Mouse (Mus musculus): ENCODE data around the gene Rnf114. TPM values are rescaled to one million over a fixed set of nuclear protein-coding genes. Genes with fewer than 3 reads are reported as not detected.

Rnf114 gene
- polyA plus RNA-seq, 1 experiment from 2014 or later, result 65.3 TPM

DNA sequence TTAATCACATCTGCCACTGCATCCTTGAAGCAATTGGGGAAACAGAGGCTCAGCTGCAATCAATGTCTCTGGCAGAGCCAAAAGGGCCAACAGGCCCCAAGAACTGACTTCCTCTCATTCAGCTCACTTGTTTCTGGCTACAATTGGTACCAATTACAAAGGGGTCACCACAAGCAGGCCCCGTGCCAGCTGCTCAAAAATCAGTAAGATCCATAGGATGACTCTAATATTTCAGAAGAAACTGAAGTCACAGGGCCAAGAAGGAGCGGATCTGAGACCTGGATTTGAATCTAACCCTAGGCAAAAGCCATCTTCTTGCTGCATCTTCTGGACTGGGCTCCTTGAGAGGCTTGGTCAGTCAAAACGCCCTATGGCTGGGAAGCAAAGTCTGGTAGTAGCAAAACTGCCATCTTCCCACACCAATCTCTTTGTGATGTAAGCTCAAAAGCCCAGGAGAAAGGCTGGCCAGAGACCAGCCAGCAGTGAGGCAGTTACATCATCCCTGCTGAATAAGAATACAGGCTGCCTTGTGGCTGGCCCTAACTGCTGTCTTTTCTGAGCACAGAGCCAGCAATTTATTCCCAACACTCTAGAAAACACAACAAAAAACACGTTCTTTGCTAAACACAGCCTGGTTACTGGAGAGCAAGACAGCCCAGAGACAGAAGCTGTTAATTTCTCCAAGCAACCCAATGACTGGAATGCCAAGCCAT, 1.5 kb upstream of the Rnf114 start:
- H3K4me3 ChIP-seq (replicated peaks), result peak overlapping the region; percentile 95
- H3K36me3 ChIP-seq, result no peaks in the 10 kb centered on the region
- H3K27ac ChIP-seq, result no peak overlapping the region
- H3K9ac ChIP-seq, result peak overlapping the region; percentile 92; the same call in 1 of the 2 replicates
- peaks cover 35% of the 10 kb centered on the region for H3K4me1 ChIP-seq (replicated peaks)
- 78% methylated on average over 4 of the region's 4 CpGs for WGBS
- no peaks in the 10 kb centered on the region for H3K9me3 ChIP-seq
- H3K27me3 ChIP-seq (replicated peaks), result no peaks in the 10 kb centered on the region
- ATAC-seq, result no peak
- H3K4me2 ChIP-seq (replicated peaks), result peak overlapping the region; percentile 89

GRCm38 (mm10) chr2:167492713-167493636, 530 bp downstream of the Rnf114 start, which contains the start of gene Spata2:
Gene Spata2 (minus strand): TSS chr2:167492887.
- H3K4me3 ChIP-seq (replicated peaks), result peak within 1 kb of the TSS; percentile 95
- peak; percentile 95 for ATAC-seq
- peak within 1 kb of the TSS; percentile 89 for H3K4me2 ChIP-seq (replicated peaks)
- H3K4me1 ChIP-seq (replicated peaks), result peaks cover 25% of the 10 kb centered on the region
- 1% methylated on average over 63 of the region's 63 CpGs for WGBS
- peak within 1 kb of the TSS; percentile 97 for H3K27ac ChIP-seq
- no peaks in the 10 kb centered on the region for H3K27me3 ChIP-seq (replicated peaks)
- H3K36me3 ChIP-seq, result no peaks in the 10 kb centered on the region
- H3K9me3 ChIP-seq, result no peaks in the 10 kb centered on the region
- H3K9ac ChIP-seq, result peak within 1 kb of the TSS; percentile 92

DNA sequence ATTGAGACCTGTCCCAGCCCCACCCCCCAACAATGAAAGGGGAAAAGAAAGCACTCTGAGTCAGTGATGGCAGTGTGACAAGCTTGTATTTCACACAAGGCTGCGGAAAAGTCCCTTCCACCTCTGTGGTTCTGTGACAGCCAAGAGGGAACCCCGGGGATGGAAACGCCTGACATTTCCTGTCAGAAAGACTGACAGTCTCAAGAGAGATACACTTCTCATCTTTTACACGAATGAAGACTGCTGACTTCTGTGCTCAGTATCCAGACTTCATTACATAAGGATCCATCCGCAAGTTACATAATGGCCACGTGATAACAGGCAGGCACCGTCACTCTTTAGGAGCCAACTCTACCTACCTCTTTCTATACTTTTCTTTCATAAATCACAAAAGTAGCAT, 4.0 kb downstream of the Rnf114 start:
- Histone ChIP-seq H3K27ac (no peak overlapping the region), H3K36me3 (no peaks in the 10 kb centered on the region), H3K9me3 (no peaks in the 10 kb centered on the region), H3K27me3 (replicated peaks) (no peaks in the 10 kb centered on the region), H3K4me3 (replicated peaks) (no peak overlapping the region), H3K9ac (no peak overlapping the region), H3K4me2 (replicated peaks) (no peak overlapping the region), H3K4me1 (replicated peaks) (peaks cover 11% of the 10 kb centered on the region)
- WGBS, result 84% methylated on average over 7 of the region's 7 CpGs
- ATAC-seq, result no peak

DNA sequence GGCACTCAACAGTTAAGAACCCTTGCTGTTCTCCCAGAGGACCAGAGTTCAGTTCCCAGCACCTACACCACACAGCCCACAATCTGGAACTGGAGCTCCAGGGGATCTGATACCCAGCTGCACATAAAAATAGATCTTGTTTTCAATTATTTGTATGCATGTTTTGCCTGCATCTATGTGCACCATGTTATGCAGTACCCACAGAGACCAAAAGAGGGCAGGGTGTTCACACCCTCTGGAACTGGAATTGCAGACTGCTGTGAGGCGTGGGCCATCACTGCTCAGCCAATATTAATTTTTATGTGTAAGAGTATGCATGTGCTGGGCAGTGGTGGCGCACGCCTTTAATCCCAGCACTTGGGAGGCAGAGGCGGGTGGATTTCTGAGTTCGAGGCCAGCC, 4.8 kb downstream of the Rnf114 start:
- 79% methylated on average over 5 of the region's 5 CpGs for WGBS

DNA sequence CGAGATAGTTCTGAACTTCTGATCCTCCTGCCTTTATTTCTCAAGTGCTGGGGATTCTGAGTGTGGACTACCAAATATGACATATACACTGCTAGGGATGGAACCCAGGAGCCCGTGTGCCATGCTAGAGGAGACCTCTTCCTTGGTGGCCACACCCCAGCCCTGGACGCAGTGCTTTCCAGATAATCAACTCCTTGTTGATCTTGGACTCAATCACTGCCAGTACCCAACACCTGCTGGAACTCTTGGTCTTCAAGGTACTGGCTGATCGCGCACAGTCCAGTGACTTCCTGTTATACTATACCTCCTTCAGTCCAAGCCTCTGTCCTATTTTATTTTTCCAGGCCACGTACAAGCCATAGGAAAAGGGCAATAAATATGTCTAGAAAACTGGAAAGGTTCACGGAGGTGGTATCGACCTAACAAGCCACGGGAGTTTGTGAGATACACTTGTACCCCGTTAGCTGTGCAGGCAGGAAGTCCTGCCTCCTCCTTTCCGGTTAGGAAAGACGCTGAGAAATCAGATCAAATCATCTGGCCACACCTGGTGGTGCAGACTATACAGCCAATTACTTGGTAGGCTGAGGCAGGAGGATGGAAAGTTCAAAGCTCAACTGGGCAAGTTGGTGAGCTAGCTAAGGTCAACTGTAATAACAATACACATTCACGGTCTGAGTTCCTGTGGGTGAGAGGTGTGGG, 10.3 kb downstream of the Rnf114 start:
- Histone ChIP-seq H3K27me3 (replicated peaks) (no peaks in the 10 kb centered on the region), H3K36me3 (0 out of 2 replicates have a peak, but pooled peaks cover 8% of the 10 kb centered on the region), H3K9ac (peak overlapping the region; percentile 93), H3K4me1 (replicated peaks) (peaks cover 33% of the 10 kb centered on the region), H3K4me2 (replicated peaks) (peak overlapping the region; percentile 90), H3K4me3 (replicated peaks) (peak overlapping the region; percentile 98), H3K9me3 (no peaks in the 10 kb centered on the region), H3K27ac (peak overlapping the region; percentile 84)
- ATAC-seq, result peak; percentile 70
- 39% methylated on average over 13 of the region's 13 CpGs for WGBS

More for the DNA sequence above, 4.8 kb downstream of the Rnf114 start:
- no peaks in the 10 kb centered on the region for H3K9me3 ChIP-seq
- no peak overlapping the region for H3K27ac ChIP-seq
- no peak overlapping the region for H3K4me2 ChIP-seq (replicated peaks)
- H3K9ac ChIP-seq, result no peak overlapping the region
- H3K36me3 ChIP-seq, result no peaks in the 10 kb centered on the region
- H3K4me1 ChIP-seq (replicated peaks), result peaks cover 6% of the 10 kb centered on the region; the same call in 1 of the 2 replicates
- H3K4me3 ChIP-seq (replicated peaks), result no peak overlapping the region
- no peaks in the 10 kb centered on the region for H3K27me3 ChIP-seq (replicated peaks)
- no peak for ATAC-seq

GRCm38 (mm10) chr2:167503253-167503895, 10.9 kb downstream of the Rnf114 start:
- Histone ChIP-seq H3K36me3 (peaks cover 13% of the 10 kb centered on the region; the same call in 1 of the 2 replicates), H3K27me3 (replicated peaks) (no peaks in the 10 kb centered on the region), H3K9me3 (no peaks in the 10 kb centered on the region), H3K27ac (peak overlapping the region; percentile 84), H3K9ac (peak overlapping the region; percentile 93), H3K4me1 (replicated peaks) (peaks cover 35% of the 10 kb centered on the region), H3K4me2 (replicated peaks) (peak overlapping the region; percentile 90), H3K4me3 (replicated peaks) (peak overlapping the region; percentile 98)
- under 1% methylated on average over 85 of the region's 85 CpGs for WGBS
- peak; percentile 90 for ATAC-seq

DNA sequence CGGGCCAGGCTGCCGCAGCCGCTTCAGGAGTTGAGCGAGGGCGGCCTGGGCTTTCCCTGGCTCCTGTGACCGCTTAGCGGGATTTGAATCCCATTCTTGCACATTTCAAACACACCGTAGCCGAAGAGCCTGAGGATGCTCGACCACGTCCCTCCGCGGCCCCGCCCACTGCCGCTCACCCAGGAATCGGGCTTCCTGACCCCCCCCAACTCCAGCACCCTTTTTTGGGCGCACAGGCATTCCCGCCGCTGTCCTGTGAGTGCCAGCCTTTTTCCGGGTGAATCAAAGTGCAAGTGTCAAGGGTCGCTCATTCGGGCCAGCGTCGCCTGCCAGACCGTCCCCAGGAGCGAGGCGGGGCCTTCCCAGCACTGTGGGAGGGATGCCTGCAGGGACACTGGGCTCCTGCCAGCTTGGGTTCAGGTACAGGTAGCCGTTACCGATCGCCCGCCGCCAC, 11.5 kb downstream of the Rnf114 start:
- Histone ChIP-seq H3K4me3 (replicated peaks) (peak overlapping the region; percentile 98), H3K9me3 (no peaks in the 10 kb centered on the region), H3K4me1 (replicated peaks) (peaks cover 35% of the 10 kb centered on the region), H3K4me2 (replicated peaks) (peak overlapping the region; percentile 90), H3K36me3 (peaks cover 17% of the 10 kb centered on the region; the same call in 1 of the 2 replicates), H3K27me3 (replicated peaks) (no peaks in the 10 kb centered on the region), H3K27ac (peak overlapping the region; percentile 84), H3K9ac (peak overlapping the region; percentile 93)
- peak; percentile 52 for ATAC-seq
- 1% methylated on average over 32 of the region's 32 CpGs for WGBS

- peak overlapping the region; percentile 90 for H3K4me2 ChIP-seq (replicated peaks)
- H3K27me3 ChIP-seq (replicated peaks), result no peaks in the 10 kb centered on the region
- no peak overlapping the region for H3K9ac ChIP-seq
- no peak overlapping the region for H3K4me3 ChIP-seq (replicated peaks)
- no peak overlapping the region for H3K27ac ChIP-seq
- peaks cover 17% of the 10 kb centered on the region; the same call in 1 of the 2 replicates for H3K36me3 ChIP-seq
- no peak for ATAC-seq
- H3K9me3 ChIP-seq, result no peaks in the 10 kb centered on the region
- 65% methylated on average over 3 of the region's 3 CpGs for WGBS
- peaks cover 35% of the 10 kb centered on the region for H3K4me1 ChIP-seq (replicated peaks)
Measured at GRCm38 (mm10) chr2:167505127-167505526, 12.7 kb downstream of the Rnf114 start.

GRCm38 (mm10) chr2:167506546-167507260, 14.3 kb downstream of the Rnf114 start:
- Histone ChIP-seq H3K36me3 (peaks cover 23% of the 10 kb centered on the region), H3K9ac (no peak overlapping the region), H3K4me1 (replicated peaks) (peaks cover 35% of the 10 kb centered on the region), H3K9me3 (no peaks in the 10 kb centered on the region), H3K27me3 (replicated peaks) (no peaks in the 10 kb centered on the region), H3K4me3 (replicated peaks) (no peak overlapping the region), H3K27ac (no peak overlapping the region), H3K4me2 (replicated peaks) (no peak overlapping the region)
- no peak for ATAC-seq
- 94% methylated on average over 10 of the region's 10 CpGs for WGBS

- no peak for ATAC-seq
- H3K36me3 ChIP-seq, result peaks cover 34% of the 10 kb centered on the region
- no peak overlapping the region for H3K9ac ChIP-seq
- H3K9me3 ChIP-seq, result no peaks in the 10 kb centered on the region
- H3K27ac ChIP-seq, result no peak overlapping the region
- H3K4me1 ChIP-seq (replicated peaks), result peaks cover 31% of the 10 kb centered on the region
- 91% methylated on average over 3 of the region's 3 CpGs for WGBS
- H3K4me2 ChIP-seq (replicated peaks), result no peak overlapping the region
- no peaks in the 10 kb centered on the region for H3K27me3 ChIP-seq (replicated peaks)
- no peak overlapping the region for H3K4me3 ChIP-seq (replicated peaks)
Measured at GRCm38 (mm10) chr2:167507719-167508385, 15.4 kb downstream of the Rnf114 start.

Data from intestine, embryonic 15.5 days (tissue).